Mouse (Mus musculus) ovary, adult 18-20 months (tissue): ENCODE results near the gene Dkkl1.
A peak's percentile ranks its signal among the peaks of the same experiment; 100 is the strongest.
"Not testable (repeated sequence)": the region's sequence is repeated elsewhere in the genome, so short reads cannot be mapped to it uniquely, and the experiment has no call there.

Experiments used
- DNase-seq: peaks from one replicate; pipeline ENCODE4 v3.0.0; 2022; ENCODE audit warnings: low spot score, mixed read lengths

The Dkkl1 gene

GRCm38 (mm10) chr7:45193406-45193805 lies 18.5 kb downstream of the Dkkl1 start:
- no peak for DNase-seq

DNA sequence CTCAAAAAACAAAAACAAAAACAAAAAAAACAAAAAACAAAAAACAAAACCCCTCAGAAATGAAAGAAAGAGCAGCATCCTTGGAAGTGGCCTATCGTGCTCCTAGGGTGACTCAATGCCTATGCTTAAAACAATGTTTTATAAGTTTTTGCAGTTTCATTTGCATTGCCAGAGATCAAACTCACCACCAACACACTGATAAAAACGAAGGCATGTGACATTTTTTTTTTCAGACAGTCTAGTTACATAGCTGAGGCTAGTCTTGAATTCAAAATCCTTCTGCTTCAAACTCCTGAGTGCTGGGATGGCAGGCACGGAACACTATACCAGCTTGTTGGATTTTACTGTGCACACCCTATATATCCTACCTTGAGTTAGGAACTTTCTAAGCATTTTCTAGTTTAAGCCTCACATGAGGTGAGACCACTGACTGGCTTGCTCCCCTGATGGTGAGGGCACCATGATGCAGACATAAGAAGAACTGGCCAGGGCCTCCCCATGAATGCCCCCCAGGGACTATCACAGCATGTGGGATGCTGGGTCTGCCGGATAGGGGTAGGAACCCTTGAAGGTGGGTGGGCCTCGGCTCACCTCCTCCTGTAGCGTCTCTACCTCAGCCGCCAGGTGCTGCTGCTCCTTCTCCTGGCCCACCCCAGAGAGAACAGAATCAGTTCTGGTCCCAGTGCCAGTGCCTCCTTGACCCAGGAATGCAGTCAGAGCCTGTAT lies 19.2 kb downstream of the Dkkl1 start:
- no peak for DNase-seq

DNA sequence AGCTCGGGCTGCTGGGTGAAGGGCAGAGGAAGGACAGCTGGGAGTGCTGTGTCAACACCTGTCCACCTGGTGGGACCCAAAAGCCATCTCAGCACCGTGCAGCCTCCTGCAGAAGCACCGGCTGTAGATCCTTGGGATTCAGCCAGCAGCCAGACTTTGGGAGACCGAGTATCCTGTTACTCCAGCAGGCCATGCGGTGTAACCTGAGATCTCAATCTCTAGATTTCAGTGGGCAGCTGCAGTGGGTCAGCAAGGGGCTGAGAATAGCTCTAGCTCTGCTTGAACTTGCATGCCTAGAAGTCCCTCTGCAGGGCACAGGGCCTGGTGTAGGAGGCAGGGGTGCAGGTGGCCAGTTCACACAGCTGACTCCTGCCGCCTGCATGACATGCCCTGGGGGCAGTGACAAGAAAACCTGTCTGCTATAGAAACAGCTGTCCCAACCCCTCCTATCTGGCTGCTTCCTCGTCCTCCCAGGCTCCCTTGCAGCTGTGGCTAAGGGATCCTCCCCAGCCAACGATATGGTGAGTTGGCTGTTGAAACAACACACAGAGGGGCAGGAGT lies 20.1 kb downstream of the Dkkl1 start:
- DNase-seq: no peak

DNA sequence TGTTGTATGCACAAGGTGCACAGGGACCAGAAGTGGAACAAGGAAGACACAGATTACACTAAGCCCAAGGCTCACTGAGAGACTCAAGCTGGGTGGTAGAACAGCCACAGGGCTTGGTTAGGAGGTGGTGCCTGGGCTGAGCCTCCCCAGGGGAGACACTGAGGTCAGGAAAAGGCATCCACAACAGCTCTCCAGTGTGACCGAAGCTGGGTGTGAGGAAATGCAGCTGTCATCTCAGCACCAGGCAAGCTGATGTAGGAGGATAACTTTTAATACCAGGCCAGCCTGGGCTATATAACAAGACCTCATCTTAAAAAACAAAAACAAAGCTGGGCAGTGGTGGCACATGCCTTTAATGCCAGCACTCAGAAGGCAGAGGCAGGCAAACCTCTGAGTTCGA lies 20.8 kb downstream of the Dkkl1 start:
- DNase-seq: no peak

DNA sequence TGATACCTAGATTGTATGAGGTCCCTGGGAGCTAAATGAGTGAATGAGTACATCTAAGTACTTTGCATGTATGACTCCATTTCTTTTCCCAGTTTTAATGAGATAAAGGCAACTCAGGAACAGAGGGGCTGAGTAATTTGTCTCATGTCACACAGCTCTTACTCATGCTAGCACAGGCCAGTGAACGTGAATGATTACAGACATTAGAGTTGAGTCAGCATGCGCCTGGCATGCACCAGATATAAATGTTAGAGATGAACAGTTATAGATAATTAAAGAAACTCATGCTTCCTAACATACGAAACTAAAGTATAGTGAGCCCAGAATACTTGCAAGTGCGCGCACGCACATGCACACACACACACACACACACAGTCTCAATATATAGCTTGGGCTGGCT lies 21.8 kb downstream of the Dkkl1 start:
- no peak for DNase-seq

DNA sequence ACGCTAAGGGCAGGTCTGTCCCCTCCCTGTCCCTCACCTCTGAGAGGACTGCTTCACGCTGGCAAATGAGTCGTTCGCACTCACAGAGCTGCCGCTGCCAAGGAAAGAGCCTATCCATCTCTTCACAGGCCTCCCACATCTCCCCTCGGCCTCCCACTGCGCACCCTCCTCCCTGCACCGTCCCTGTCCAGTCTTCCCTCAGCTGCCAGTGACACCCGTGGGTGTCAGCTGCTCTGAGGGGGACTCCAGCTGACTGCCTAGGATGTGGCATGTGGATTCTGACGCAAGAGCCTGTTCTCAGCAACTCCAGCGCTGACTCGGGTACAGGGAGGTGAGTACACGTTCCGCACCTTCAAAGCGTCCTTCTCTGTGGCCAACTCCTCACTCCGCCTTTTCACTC lies 22.3 kb downstream of the Dkkl1 start:
- DNase-seq: no peak

GRCm38 (mm10) chr7:45185921-45186320 lies 26.0 kb downstream of the Dkkl1 start:
- no peak for DNase-seq

DNA sequence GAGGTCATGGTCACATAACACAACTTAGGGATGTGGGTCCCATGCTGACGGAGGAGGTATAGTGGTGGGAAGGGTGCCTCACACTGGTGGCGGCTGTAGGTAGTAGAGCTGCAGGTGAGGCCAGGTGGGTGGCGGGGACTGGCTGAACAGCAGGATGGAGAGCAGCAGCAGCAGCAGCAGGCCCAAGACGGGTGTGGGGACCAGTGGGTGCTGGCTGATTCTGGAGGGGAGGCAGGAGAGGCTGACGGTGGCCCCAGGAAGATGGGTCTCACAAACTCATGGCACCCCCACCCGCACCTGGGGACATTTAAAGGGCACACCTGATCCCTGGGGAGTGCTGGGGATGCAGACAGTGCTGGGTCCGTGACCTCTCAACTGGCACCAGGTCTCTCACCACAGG lies 28.3 kb downstream of the Dkkl1 start:
- no peak for DNase-seq

DNA sequence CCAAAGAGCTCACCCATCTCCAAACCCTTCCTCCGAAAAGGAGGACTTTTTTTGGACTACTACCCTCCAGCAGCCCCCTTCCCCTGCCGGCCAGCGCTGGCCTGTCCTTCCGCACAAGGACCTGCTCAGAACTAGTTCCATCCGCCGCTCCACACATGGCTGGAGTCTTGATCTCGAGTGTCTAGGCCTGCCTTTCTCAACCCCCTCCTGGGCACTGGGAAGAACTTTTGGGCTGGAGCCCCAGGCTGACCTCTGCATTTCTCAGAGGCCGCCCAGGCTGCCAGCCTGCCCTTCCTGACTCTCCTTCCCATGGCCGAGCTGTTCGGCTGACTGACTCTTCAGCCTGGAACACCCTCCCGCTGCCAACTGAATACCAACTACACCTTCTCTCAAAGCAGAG lies 29.3 kb downstream of the Dkkl1 start:
- no peak for DNase-seq

GRCm38 (mm10) chr7:45182199-45182601 lies 29.7 kb downstream of the Dkkl1 start:
- DNase-seq: peak; percentile 82

- DNase-seq: no peak
Observed at GRCm38 (mm10) chr7:45181540-45181939, 30.4 kb downstream of the Dkkl1 start.

DNA sequence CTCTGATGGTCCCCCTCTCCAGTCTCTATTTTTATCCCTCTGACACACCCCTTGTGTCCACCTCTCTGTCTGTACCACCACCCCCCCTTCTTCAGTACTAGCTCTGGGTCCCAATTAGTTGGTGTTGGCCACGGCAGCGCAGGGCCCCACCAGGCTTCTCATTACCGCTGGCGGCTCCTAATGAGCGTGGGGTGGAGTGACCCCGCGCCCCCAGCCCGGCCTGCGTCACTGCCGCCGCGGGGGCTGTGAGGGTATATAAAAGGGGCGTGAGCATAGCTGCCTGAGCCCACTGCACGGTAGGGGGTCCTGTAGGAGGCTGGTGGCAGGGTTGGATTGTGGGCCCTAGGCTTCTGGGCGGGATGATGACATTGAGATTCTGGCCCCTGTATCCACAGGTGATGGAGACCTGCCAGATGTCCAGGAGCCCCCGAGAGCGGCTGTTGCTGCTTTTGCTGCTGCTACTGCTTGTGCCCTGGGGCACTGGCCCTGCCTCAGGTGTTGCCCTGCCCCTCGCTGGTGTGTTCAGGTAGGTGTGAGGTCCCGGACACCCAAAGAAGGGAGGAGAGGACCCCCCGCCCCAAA lies 31.0 kb downstream of the Dkkl1 start, which contains the start of gene Pth2:
Gene Pth2 (plus strand): TSS at position 100 of the 582 bp plus-strand sequence.
- no peak for DNase-seq

GRCm38 (mm10) chr7:45179469-45179868 lies 32.5 kb downstream of the Dkkl1 start, which contains the start of gene Gfy:
Gene Gfy, minus strand, starts transcription at chr7:45179569.
- DNase-seq: no peak

GRCm38 (mm10) chr7:45178550-45178949 lies 33.4 kb downstream of the Dkkl1 start:
- DNase-seq: no peak

- DNase-seq: no peak
Observed at GRCm38 (mm10) chr7:45176356-45176755, 35.6 kb downstream of the Dkkl1 start.

DNA sequence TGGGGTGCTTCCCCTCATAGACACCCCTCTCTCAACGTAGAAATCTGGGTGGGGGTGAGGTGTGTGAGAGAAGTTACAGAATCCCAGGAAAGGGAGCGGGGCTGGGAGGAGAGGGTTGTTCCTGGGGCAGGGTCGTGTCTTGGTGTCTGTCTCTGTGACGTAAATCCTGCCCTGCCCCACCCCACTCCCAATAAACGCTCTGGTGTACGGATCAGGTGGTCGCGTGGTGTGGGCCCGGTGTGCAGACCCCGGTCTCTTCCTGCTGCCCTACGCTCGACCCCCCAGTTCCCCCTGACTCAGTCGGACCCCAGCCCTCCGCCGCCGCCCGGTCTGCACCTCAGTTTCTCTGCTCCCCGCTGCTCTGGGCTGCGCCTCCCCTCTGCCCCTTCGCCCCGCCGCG lies 36.0 kb downstream of the Dkkl1 start:
- no peak for DNase-seq

GRCm38 (mm10) chr7:45175398-45175797 lies 36.5 kb downstream of the Dkkl1 start:
- DNase-seq: no peak

- no peak for DNase-seq
Observed at GRCm38 (mm10) chr7:45174567-45175280, 37.2 kb downstream of the Dkkl1 start.

- DNase-seq: not testable (repeated sequence)
Observed at GRCm38 (mm10) chr7:45173772-45174171, 38.2 kb downstream of the Dkkl1 start.

- DNase-seq: no peak
Observed at GRCm38 (mm10) chr7:45172974-45173373, 39.0 kb downstream of the Dkkl1 start.

GRCm38 (mm10) chr7:45169495-45169894 lies 42.5 kb downstream of the Dkkl1 start:
- DNase-seq: no peak

DNA sequence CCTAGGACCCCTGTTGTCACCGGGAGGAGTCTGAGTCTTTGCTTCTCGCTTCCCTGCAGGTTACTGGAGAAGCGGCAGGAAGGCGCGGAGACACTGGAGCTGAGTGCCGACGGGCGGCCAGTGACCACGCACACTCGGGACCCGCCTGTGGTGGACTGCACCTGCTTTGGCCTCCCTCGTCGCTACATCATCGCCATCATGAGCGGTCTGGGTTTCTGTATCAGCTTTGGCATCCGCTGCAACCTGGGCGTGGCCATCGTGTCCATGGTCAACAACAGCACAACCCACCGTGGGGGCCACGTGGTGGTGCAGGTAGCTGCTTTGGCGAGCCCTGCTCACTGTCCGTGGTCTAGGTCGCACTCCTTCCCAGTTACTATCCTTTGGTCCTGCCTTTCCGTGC lies 43.3 kb downstream of the Dkkl1 start:
- DNase-seq: no peak
